Mouse (Mus musculus): ENCODE results near the gene Plagl1. TPM values are rescaled to one million over a fixed set of nuclear protein-coding genes. Genes with fewer than 3 reads are reported as not detected.

Gene Plagl1
- polyA plus RNA-seq, 1 experiment from 2014 or later: 47.0 TPM

- Histone ChIP-seq H3K4me1 (replicated peaks) (no peaks in the 10 kb centered on the region), H3K4me2 (replicated peaks) (no peak overlapping the region), H3K27me3 (no peaks in the 10 kb centered on the region), H3K27ac (no peak overlapping the region), H3K36me3 (no peaks in the 10 kb centered on the region), H3K9me3 (0 out of 2 replicates have a peak, but pooled peaks cover 3% of the 10 kb centered on the region), H3K4me3 (replicated peaks) (no peak overlapping the region), H3K9ac (replicated peaks) (no peak overlapping the region)
- ATAC-seq: no peak
- WGBS: 53% methylated on average over 4 of the region's 4 CpGs
Measured at GRCm38 (mm10) chr10:13047816-13048215, 12.5 kb upstream of the Plagl1 start.

GRCm38 (mm10) chr10:13056863-13057381, 3.4 kb upstream of the Plagl1 start:
- no peak overlapping the region for H3K4me3 ChIP-seq (replicated peaks)
- peaks cover 9% of the 10 kb centered on the region for H3K4me1 ChIP-seq (replicated peaks)
- H3K27ac ChIP-seq: no peak overlapping the region
- H3K9ac ChIP-seq (replicated peaks): no peak overlapping the region
- 87% methylated on average over 6 of the region's 6 CpGs for WGBS
- H3K36me3 ChIP-seq: no peaks in the 10 kb centered on the region
- ATAC-seq: no peak
- H3K9me3 ChIP-seq: no peaks in the 10 kb centered on the region
- H3K27me3 ChIP-seq: peaks cover 29% of the 10 kb centered on the region
- H3K4me2 ChIP-seq (replicated peaks): no peak overlapping the region

GRCm38 (mm10) chr10:13060821-13061671, 742 bp downstream of the Plagl1 start:
- H3K4me3 ChIP-seq (replicated peaks): peak overlapping the region; percentile 46
- H3K36me3 ChIP-seq: no peaks in the 10 kb centered on the region
- WGBS: 5% methylated on average over 46 of the region's 46 CpGs
- H3K4me1 ChIP-seq (replicated peaks): peaks cover 9% of the 10 kb centered on the region
- no peak overlapping the region for H3K27ac ChIP-seq
- peaks cover 40% of the 10 kb centered on the region for H3K27me3 ChIP-seq
- ATAC-seq: peak; percentile 78
- no peaks in the 10 kb centered on the region for H3K9me3 ChIP-seq
- H3K9ac ChIP-seq (replicated peaks): peak overlapping the region; percentile 68
- peak overlapping the region; percentile 85 for H3K4me2 ChIP-seq (replicated peaks)

DNA sequence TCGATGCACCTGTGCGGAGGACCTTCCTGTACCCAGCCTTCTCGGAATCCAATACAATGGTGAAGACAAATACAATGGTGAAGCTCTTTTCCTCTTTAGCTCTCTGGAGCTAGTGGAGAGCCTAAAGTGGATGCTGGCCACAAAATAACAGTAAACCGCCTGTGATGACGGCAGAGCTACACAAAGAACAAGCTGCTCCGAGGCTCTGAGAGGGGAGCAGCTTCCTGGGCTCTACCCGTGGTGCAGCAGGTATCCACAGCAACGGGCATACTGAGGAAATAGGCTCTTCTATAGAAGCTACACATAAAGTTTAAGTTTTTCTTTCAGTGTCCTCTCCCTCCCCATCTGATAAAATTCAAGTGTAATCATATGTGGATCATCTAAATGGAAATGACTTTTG, 2.1 kb downstream of the Plagl1 start:
- peaks cover 40% of the 10 kb centered on the region for H3K27me3 ChIP-seq
- H3K9me3 ChIP-seq: no peaks in the 10 kb centered on the region
- H3K4me2 ChIP-seq (replicated peaks): no peak overlapping the region
- H3K9ac ChIP-seq (replicated peaks): no peak overlapping the region
- 45% methylated on average over 8 of the region's 8 CpGs for WGBS
- no peaks in the 10 kb centered on the region for H3K36me3 ChIP-seq
- no peak for ATAC-seq
- peaks cover 9% of the 10 kb centered on the region for H3K4me1 ChIP-seq (replicated peaks)
- H3K27ac ChIP-seq: no peak overlapping the region
- no peak overlapping the region for H3K4me3 ChIP-seq (replicated peaks)

DNA sequence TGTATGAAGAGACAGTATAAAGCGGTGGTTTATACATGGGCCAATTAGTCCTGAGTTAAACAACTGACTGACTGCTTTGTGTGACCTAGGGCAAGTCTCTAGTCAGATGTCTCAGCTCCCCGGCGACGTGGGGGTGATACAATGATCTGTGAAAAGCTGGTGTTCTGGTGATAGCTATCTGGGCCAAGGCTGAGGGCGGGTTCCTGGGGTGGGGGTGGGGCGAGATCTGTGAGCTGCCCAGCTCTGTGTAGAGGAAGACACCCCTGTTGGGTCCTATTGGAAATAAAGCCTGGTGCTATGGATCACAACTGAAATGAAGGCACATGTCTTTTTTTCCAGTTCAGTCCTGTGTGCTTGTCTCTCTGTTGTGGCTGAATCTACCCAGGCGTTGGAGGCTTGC, 3.2 kb downstream of the Plagl1 start:
- no peak for ATAC-seq
- H3K9me3 ChIP-seq: no peaks in the 10 kb centered on the region
- H3K27me3 ChIP-seq: peaks cover 40% of the 10 kb centered on the region
- peaks cover 9% of the 10 kb centered on the region for H3K4me1 ChIP-seq (replicated peaks)
- H3K9ac ChIP-seq (replicated peaks): no peak overlapping the region
- H3K4me3 ChIP-seq (replicated peaks): no peak overlapping the region
- H3K27ac ChIP-seq: no peak overlapping the region
- no peak overlapping the region for H3K4me2 ChIP-seq (replicated peaks)
- 42% methylated on average over 7 of the region's 7 CpGs for WGBS
- H3K36me3 ChIP-seq: no peaks in the 10 kb centered on the region

DNA sequence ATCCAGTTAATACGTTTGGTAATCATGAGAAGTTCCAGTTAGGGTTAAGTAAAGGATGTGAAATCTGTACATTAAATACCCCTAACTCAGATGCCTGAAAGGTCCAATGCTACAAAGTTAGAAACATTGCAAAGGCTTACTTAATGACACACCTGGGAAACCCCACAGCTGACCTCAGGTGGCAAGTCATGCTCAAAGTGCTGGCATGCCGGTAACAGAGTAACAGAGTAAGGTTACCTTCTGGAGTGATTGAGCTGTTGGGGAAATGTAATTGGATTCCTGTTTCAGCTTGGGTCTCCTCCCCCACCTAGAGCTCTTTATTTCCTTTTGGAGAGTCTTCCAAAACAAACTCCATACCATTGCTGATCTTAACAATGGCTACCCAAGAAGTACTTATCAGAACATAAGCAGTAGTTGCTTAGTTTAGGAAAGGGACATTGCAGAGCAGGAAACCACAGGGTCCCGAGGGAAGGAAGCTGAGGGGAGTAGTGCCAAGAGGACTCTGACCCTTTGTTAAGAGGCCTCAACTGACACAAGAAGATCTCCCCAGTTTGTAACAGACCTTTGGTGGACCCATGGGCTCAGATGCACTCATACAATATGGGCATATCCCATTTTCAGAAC, 4.9 kb downstream of the Plagl1 start:
- Histone ChIP-seq H3K4me3 (replicated peaks) (no peak overlapping the region), H3K9me3 (no peaks in the 10 kb centered on the region), H3K4me1 (replicated peaks) (peaks cover 9% of the 10 kb centered on the region), H3K9ac (replicated peaks) (no peak overlapping the region), H3K27me3 (peaks cover 28% of the 10 kb centered on the region), H3K27ac (no peak overlapping the region), H3K36me3 (no peaks in the 10 kb centered on the region), H3K4me2 (replicated peaks) (no peak overlapping the region)
- WGBS: 84% methylated on average over 3 of the region's 3 CpGs
- ATAC-seq: no peak

GRCm38 (mm10) chr10:13071031-13071430, 10.7 kb downstream of the Plagl1 start:
- Histone ChIP-seq H3K9me3 (0 out of 2 replicates have a peak, but pooled peaks cover 3% of the 10 kb centered on the region), H3K36me3 (no peaks in the 10 kb centered on the region), H3K4me1 (replicated peaks) (no peaks in the 10 kb centered on the region), H3K9ac (replicated peaks) (no peak overlapping the region), H3K4me3 (replicated peaks) (no peak overlapping the region), H3K27me3 (no peaks in the 10 kb centered on the region), H3K4me2 (replicated peaks) (no peak overlapping the region), H3K27ac (no peak overlapping the region)
- ATAC-seq: no peak
- WGBS: 92% methylated on average over 2 of the region's 2 CpGs

DNA sequence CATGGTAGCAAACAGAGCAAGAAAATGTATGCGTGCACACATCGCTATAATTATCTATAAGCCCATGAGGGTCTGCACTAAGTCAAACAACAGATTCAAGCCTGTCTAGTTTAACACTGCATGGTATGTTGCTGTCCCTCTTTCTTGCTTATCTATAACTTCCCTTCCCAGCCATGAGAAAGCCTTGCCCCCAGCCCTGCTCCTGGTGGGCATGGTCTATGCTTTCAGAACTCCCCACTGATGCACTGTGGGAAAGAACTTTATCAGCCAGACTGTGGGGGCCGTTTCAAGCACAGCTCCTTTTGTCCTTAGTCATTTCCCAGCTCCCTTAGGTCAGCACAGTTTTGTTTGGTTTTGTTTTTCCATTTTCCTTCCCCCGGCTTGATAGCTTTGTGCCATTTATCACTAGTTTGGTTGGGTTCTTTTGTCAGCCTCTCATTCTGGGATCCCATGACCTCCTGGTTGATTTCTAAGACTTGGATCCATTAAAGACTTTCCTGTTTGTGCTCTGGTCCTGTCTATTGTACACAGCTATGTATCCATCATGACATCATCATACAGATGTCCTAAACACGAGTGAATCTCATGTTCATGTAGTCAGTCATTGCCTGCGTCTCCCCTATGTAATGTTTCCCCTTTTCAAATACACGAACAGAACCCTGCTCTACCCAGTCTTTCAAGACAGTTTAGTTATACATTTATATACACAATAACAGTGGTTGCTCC, 16.7 kb downstream of the Plagl1 start:
- 76% methylated on average over 7 of the region's 7 CpGs for WGBS
- H3K4me3 ChIP-seq (replicated peaks): no peak overlapping the region
- H3K4me2 ChIP-seq (replicated peaks): no peak overlapping the region
- H3K9me3 ChIP-seq: no peaks in the 10 kb centered on the region
- peaks cover 6% of the 10 kb centered on the region for H3K4me1 ChIP-seq (replicated peaks)
- H3K9ac ChIP-seq (replicated peaks): no peak overlapping the region
- H3K27ac ChIP-seq: no peak overlapping the region
- no peaks in the 10 kb centered on the region for H3K27me3 ChIP-seq
- no peaks in the 10 kb centered on the region for H3K36me3 ChIP-seq
- ATAC-seq: no peak; the same call in 1 of the 2 replicates

DNA sequence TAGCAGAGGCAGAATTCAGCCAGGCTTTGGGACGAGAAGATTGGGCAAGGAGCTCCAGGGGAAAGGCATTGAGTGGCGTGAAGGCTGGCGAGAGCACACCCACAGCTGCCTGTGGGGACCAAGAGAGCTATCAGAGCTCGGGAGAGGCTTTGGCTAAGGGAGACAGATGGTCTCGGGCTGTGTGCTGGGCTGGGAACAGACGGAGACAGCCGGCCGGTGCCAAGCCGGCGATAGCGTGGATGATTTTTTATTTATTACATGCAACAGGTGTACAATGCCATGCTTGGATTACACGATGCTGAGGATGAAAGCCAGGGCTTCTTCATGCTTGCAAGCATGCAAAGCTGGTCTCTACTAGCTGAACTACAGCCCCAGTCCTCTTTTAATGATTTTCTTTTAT, 22.2 kb downstream of the Plagl1 start:
- Histone ChIP-seq H3K36me3 (no peaks in the 10 kb centered on the region), H3K27me3 (no peaks in the 10 kb centered on the region), H3K27ac (no peak overlapping the region), H3K9me3 (no peaks in the 10 kb centered on the region), H3K4me1 (replicated peaks) (peaks cover 6% of the 10 kb centered on the region), H3K4me3 (replicated peaks) (no peak overlapping the region), H3K9ac (replicated peaks) (no peak overlapping the region), H3K4me2 (replicated peaks) (no peak overlapping the region)
- 70% methylated on average over 12 of the region's 12 CpGs for WGBS
- ATAC-seq: peak; percentile 29; the same call in 1 of the 2 replicates

DNA sequence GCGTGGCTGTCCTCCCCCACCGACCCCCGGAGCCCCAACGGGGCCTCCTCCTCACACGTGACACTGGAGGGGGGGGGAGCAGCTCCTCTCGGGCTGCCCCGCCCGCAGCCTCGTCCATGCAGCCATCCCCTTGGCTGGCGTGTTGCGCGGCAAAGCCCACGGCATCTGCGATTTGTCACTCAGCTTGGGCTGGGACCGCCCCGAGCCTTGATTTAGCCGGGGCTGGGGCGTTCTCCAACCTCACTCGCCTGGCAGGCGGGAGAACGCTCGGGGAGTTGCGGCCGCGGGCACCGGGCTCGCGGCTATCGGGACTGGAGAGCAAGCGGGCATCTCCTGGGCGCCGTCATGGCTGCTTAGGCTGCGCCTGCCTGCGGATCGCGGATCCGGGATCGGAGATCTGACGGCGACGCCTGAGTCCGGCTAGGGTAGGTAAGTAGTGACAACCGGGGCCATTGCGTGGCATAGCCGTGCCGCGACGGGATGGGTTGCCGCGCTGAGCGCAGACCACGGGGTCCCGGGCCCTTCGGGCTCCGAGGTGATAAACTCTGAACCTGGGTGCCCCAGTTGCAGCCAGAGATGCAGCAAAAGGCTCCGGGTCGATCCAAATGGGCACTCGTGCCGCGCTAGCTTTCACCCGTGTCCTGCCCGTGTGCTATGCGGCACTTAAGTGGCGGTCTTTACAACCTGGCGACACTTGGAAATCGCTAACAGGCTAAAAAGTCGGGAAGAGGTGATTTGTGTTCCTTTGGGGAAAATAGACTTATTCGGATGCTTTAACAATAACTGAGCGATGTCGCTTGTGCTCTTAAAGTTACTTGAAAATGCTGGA, 30.5 kb downstream of the Plagl1 start:
- H3K4me3 ChIP-seq (replicated peaks): peak overlapping the region; percentile 60
- no peaks in the 10 kb centered on the region for H3K27me3 ChIP-seq
- H3K36me3 ChIP-seq: no peaks in the 10 kb centered on the region
- H3K9me3 ChIP-seq: peaks cover 22% of the 10 kb centered on the region
- peak; percentile 98 for ATAC-seq
- WGBS: 61% methylated on average over 70 of the region's 70 CpGs
- peak overlapping the region; percentile 44; the same call in 1 of the 2 replicates for H3K27ac ChIP-seq
- H3K4me1 ChIP-seq (replicated peaks): 0 out of 2 replicates have a peak, but pooled peaks cover 5% of the 10 kb centered on the region
- peak overlapping the region; percentile 58 for H3K4me2 ChIP-seq (replicated peaks)
- H3K9ac ChIP-seq (replicated peaks): peak overlapping the region; percentile 79

GRCm38 (mm10) chr10:13092996-13093395, 32.7 kb downstream of the Plagl1 start:
- Histone ChIP-seq H3K9me3 (peaks cover 22% of the 10 kb centered on the region), H3K4me2 (replicated peaks) (peak overlapping the region; percentile 38), H3K36me3 (no peaks in the 10 kb centered on the region), H3K27ac (no peak overlapping the region), H3K27me3 (no peaks in the 10 kb centered on the region), H3K4me1 (replicated peaks) (0 out of 2 replicates have a peak, but pooled peaks cover 5% of the 10 kb centered on the region), H3K9ac (replicated peaks) (no peak overlapping the region), H3K4me3 (replicated peaks) (peak overlapping the region; percentile 27)
- no peak for ATAC-seq
- WGBS: 66% methylated on average over 3 of the region's 3 CpGs

Data from midbrain, embryonic 13.5 days (tissue).